Mouse (Mus musculus): ENCODE measurements around the gene Atrip.

DNA sequence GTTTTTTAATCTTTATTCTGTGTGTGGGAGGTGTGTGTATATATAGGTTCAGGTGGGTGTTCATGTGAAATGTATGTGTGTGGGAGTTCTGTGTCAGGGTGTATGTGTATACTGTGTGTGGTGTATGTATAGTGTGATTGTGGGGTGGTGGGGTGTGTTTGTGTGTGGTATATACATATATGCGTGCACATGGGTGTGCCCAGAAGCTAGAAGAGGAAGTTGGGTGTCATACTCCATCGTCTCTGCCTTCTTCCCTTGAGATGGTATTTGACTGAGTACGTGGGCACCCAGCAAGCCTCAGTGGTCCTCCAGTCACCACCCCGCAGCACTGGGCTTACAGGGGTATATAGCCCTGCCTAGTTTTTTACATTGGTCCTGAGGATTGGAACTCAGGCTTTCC, 52.5 kb downstream of the Atrip start:
- TF ChIP-seq POLR2A (IDR thresholded peaks at IDR 0.05; ENCODE audit: extremely low read depth, insufficient read depth, low read length) (no peak), CTCF (IDR thresholded peaks at IDR 0.05; ENCODE audit: low read depth, low read length) (no peak)

All from liver, adult 2 months (tissue).